Mouse (Mus musculus): Measurements from ENCODE around the gene Mex3d.

The Mex3d gene

GRCm38 (mm10) chr10:80387522-80387959 lies at the start of gene Mex3d:
Gene Mex3d, minus strand, starts transcription at chr10:80387659.
- peak; percentile 58 for DNase-seq (ENCODE audit: low read depth, low spot score)

- no peak for DNase-seq (ENCODE audit: low read depth, low spot score)
Measured at GRCm38 (mm10) chr10:80436276-80436675, 48.8 kb upstream of the Mex3d start.

GRCm38 (mm10) chr10:80435764-80436163 lies 48.3 kb upstream of the Mex3d start:
- DNase-seq (ENCODE audit: low read depth, low spot score): no peak

- DNase-seq (ENCODE audit: low read depth, low spot score): no peak
Measured at GRCm38 (mm10) chr10:80434823-80435222, 47.4 kb upstream of the Mex3d start.

GRCm38 (mm10) chr10:80434233-80434592 lies 46.8 kb upstream of the Mex3d start:
- no peak for DNase-seq (ENCODE audit: low read depth, low spot score)

- DNase-seq (ENCODE audit: low read depth, low spot score): peak; percentile 93
Measured at GRCm38 (mm10) chr10:80433513-80434232, 46.2 kb upstream of the Mex3d start, which contains the start of gene Tcf3. Gene Tcf3, minus strand, starts transcription at chr10:80433647.

GRCm38 (mm10) chr10:80432936-80433512 lies 45.6 kb upstream of the Mex3d start:
- DNase-seq (ENCODE audit: low read depth, low spot score): no peak

- no peak for DNase-seq (ENCODE audit: low read depth, low spot score)
Measured at GRCm38 (mm10) chr10:80432387-80432785, 44.9 kb upstream of the Mex3d start.

GRCm38 (mm10) chr10:80431570-80432386 lies 44.3 kb upstream of the Mex3d start:
- DNase-seq (ENCODE audit: low read depth, low spot score): no peak

GRCm38 (mm10) chr10:80430375-80430980 lies 43.0 kb upstream of the Mex3d start:
- no peak for DNase-seq (ENCODE audit: low read depth, low spot score)

GRCm38 (mm10) chr10:80429800-80430199 lies 42.3 kb upstream of the Mex3d start:
- DNase-seq (ENCODE audit: low read depth, low spot score): no peak

- DNase-seq (ENCODE audit: low read depth, low spot score): no peak
Measured at GRCm38 (mm10) chr10:80425041-80425440, 37.6 kb upstream of the Mex3d start.

- DNase-seq (ENCODE audit: low read depth, low spot score): peak; percentile 82
Measured at GRCm38 (mm10) chr10:80423562-80423961, 36.1 kb upstream of the Mex3d start.

- peak; percentile 75 for DNase-seq (ENCODE audit: low read depth, low spot score)
Measured at GRCm38 (mm10) chr10:80421651-80422472, 34.4 kb upstream of the Mex3d start.

GRCm38 (mm10) chr10:80421208-80421607 lies 33.7 kb upstream of the Mex3d start:
- no peak for DNase-seq (ENCODE audit: low read depth, low spot score)

- no peak for DNase-seq (ENCODE audit: low read depth, low spot score)
Measured at GRCm38 (mm10) chr10:80420729-80421128, 33.3 kb upstream of the Mex3d start.

GRCm38 (mm10) chr10:80419419-80419818 lies 32.0 kb upstream of the Mex3d start:
- DNase-seq (ENCODE audit: low read depth, low spot score): no peak

GRCm38 (mm10) chr10:80418311-80418710 lies 30.9 kb upstream of the Mex3d start:
- no peak for DNase-seq (ENCODE audit: low read depth, low spot score)

GRCm38 (mm10) chr10:80417841-80418240 lies 30.4 kb upstream of the Mex3d start:
- no peak for DNase-seq (ENCODE audit: low read depth, low spot score)

- no peak for DNase-seq (ENCODE audit: low read depth, low spot score)
Measured at GRCm38 (mm10) chr10:80417371-80417770, 29.9 kb upstream of the Mex3d start.

- no peak for DNase-seq (ENCODE audit: low read depth, low spot score)
Measured at GRCm38 (mm10) chr10:80415566-80415965, 28.1 kb upstream of the Mex3d start.
